Mouse (Mus musculus): ENCODE results near the gene Tmem200b. TPM values are rescaled to one million over a fixed set of nuclear protein-coding genes. Genes with fewer than 3 reads are reported as not detected.

Gene Tmem200b
- polyA plus RNA-seq, 1 experiment = 26.3 TPM

DNA sequence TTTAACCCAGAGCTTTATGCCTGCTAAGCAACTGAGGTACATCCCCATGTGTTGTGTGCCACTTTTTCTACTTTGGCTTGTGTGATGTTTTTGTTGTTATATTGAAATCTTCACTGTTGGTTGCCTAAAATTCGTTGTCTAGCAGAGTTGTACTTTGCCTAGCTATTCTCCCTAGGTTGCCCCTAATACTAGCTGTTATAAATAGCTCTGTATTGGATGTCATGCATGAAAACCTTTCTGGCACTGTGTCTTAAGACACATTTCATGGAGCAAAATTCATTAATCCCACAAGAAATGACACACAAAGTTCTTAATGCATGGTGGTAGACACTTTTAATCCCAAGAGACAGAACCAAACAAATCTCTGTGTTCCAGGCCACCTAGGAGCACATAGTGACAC lies 41.9 kb upstream of the Tmem200b start:
- no peak for DNase-seq
- TF ChIP-seq CTCF (IDR thresholded peaks at IDR 0.05; ENCODE audit: borderline replicate concordance, insufficient read depth, low read depth, low read length) = no peak
- no peak for TF ChIP-seq POLR2A (IDR thresholded peaks at IDR 0.05; ENCODE audit: borderline replicate concordance, insufficient read depth, low read length)
- Histone ChIP-seq H3K27me3 (ENCODE audit: control insufficient read depth, insufficient read depth, low read length) (no peaks in the 10 kb centered on the region), H3K4me1 (ENCODE audit: control insufficient read depth, insufficient read depth, low read length) (peaks cover 11% of the 10 kb centered on the region), H3K27ac (ENCODE audit: insufficient read depth, low read length) (no peak overlapping the region), H3K4me3 (replicated peaks; ENCODE audit: insufficient read depth, low read depth, low read length) (no peak overlapping the region)
- WGBS = 2% methylated on average over 1 of the region's 1 CpGs

GRCm38 (mm10) chr4:131881306-131881705 lies 40.3 kb upstream of the Tmem200b start:
- H3K27ac ChIP-seq (ENCODE audit: insufficient read depth, low read length) = no peak overlapping the region
- 53% methylated on average over 7 of the region's 7 CpGs for WGBS
- H3K27me3 ChIP-seq (ENCODE audit: control insufficient read depth, insufficient read depth, low read length) = no peaks in the 10 kb centered on the region
- peaks cover 16% of the 10 kb centered on the region for H3K4me1 ChIP-seq (ENCODE audit: control insufficient read depth, insufficient read depth, low read length)
- TF ChIP-seq POLR2A (IDR thresholded peaks at IDR 0.05; ENCODE audit: borderline replicate concordance, insufficient read depth, low read length) (no peak), CTCF (IDR thresholded peaks at IDR 0.05; ENCODE audit: borderline replicate concordance, insufficient read depth, low read depth, low read length) (no peak)
- no peak for DNase-seq
- no peak overlapping the region for H3K4me3 ChIP-seq (replicated peaks; ENCODE audit: insufficient read depth, low read depth, low read length)

- 40% methylated on average over 6 of the region's 6 CpGs for WGBS
- no peaks in the 10 kb centered on the region for H3K27me3 ChIP-seq (ENCODE audit: control insufficient read depth, insufficient read depth, low read length)
- no peak overlapping the region for H3K27ac ChIP-seq (ENCODE audit: insufficient read depth, low read length)
- H3K4me3 ChIP-seq (replicated peaks; ENCODE audit: insufficient read depth, low read depth, low read length) = no peak overlapping the region
- DNase-seq = no peak
- TF ChIP-seq CTCF (IDR thresholded peaks at IDR 0.05; ENCODE audit: borderline replicate concordance, insufficient read depth, low read depth, low read length) (no peak), POLR2A (IDR thresholded peaks at IDR 0.05; ENCODE audit: borderline replicate concordance, insufficient read depth, low read length) (no peak)
- H3K4me1 ChIP-seq (ENCODE audit: control insufficient read depth, insufficient read depth, low read length) = peaks cover 16% of the 10 kb centered on the region
These were observed 38.0 kb upstream of the Tmem200b start for GRCm38 (mm10) chr4:131883571-131883970.

DNA sequence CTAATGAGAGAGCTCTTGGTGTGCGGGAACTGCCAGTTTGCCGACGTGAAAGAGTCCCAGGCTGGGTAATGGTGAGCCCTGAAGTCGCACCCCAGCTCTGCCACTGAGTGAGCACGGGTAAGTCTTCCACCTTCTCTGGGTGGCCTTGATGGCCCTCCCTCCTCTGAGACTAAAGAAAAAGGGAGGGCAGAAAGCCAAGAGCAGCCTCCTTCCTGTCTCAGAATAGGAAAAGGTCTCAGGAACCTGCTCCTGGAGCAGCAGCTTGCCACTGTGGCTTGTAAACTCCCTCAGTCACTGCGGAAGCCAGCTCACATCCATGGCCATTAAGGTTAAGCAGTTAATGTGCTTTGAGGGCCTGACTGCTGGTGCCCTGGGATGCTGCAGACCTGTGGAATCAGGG lies 36.2 kb upstream of the Tmem200b start:
- H3K4me3 ChIP-seq (replicated peaks; ENCODE audit: insufficient read depth, low read depth, low read length) = no peak overlapping the region
- H3K27me3 ChIP-seq (ENCODE audit: control insufficient read depth, insufficient read depth, low read length) = no peaks in the 10 kb centered on the region
- TF ChIP-seq POLR2A (IDR thresholded peaks at IDR 0.05; ENCODE audit: borderline replicate concordance, insufficient read depth, low read length) (no peak), CTCF (IDR thresholded peaks at IDR 0.05; ENCODE audit: borderline replicate concordance, insufficient read depth, low read depth, low read length) (no peak)
- peaks cover 19% of the 10 kb centered on the region for H3K4me1 ChIP-seq (ENCODE audit: control insufficient read depth, insufficient read depth, low read length)
- H3K27ac ChIP-seq (ENCODE audit: insufficient read depth, low read length) = no peak overlapping the region
- DNase-seq = no peak
- WGBS = 64% methylated on average over 6 of the region's 6 CpGs

GRCm38 (mm10) chr4:131888564-131888963 lies 33.0 kb upstream of the Tmem200b start:
- peaks cover 15% of the 10 kb centered on the region for H3K4me1 ChIP-seq (ENCODE audit: control insufficient read depth, insufficient read depth, low read length)
- 70% methylated on average over 1 of the region's 1 CpGs for WGBS
- TF ChIP-seq CTCF (IDR thresholded peaks at IDR 0.05; ENCODE audit: borderline replicate concordance, insufficient read depth, low read depth, low read length) = no peak
- no peak for TF ChIP-seq POLR2A (IDR thresholded peaks at IDR 0.05; ENCODE audit: borderline replicate concordance, insufficient read depth, low read length)
- no peak overlapping the region for H3K4me3 ChIP-seq (replicated peaks; ENCODE audit: insufficient read depth, low read depth, low read length)
- no peak overlapping the region for H3K27ac ChIP-seq (ENCODE audit: insufficient read depth, low read length)
- no peaks in the 10 kb centered on the region for H3K27me3 ChIP-seq (ENCODE audit: control insufficient read depth, insufficient read depth, low read length)
- DNase-seq = no peak

DNA sequence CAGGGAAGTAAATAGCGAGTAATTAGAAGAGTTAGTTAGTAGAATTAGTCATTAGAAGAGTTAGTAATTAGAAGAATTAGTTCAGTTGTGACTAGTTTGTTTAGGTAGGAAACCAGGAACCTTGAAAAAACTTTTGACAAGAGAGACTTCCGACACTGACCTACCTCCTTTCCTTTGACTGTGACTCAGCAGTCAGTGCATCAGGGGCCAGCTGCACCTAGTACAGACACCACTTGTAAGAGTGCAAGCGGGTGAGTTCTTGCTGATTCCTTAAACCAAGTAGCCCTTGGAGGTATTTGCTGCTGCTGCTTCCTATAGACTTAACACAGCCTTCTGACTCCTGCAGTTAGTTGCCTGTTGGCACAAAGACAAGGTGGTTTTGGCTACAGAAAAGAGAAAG lies 30.9 kb upstream of the Tmem200b start:
- WGBS = 80% methylated on average over 3 of the region's 3 CpGs
- Histone ChIP-seq H3K4me1 (ENCODE audit: control insufficient read depth, insufficient read depth, low read length) (peaks cover 10% of the 10 kb centered on the region), H3K27ac (ENCODE audit: insufficient read depth, low read length) (no peak overlapping the region), H3K4me3 (replicated peaks; ENCODE audit: insufficient read depth, low read depth, low read length) (no peak overlapping the region), H3K27me3 (ENCODE audit: control insufficient read depth, insufficient read depth, low read length) (no peaks in the 10 kb centered on the region)
- no peak for DNase-seq
- TF ChIP-seq POLR2A (IDR thresholded peaks at IDR 0.05; ENCODE audit: borderline replicate concordance, insufficient read depth, low read length) = no peak
- no peak for TF ChIP-seq CTCF (IDR thresholded peaks at IDR 0.05; ENCODE audit: borderline replicate concordance, insufficient read depth, low read depth, low read length)

DNA sequence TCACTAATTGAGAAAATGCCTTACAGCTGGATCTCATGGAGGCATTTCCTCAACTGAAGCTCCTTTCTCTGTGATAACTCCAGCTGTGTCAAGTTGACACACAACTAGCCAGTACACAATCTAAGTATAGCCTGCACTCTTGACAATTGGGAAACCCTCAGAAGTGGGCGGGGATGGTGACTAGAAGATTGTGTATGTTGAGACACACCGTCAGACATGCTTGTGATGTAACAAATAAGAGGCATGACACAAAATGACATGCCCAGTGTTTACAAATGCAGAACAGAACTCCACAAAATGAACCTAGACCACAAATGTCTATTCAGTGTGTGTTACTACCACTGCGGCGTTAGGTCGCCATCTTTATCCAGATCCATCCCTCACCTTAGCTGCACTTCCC lies 24.5 kb upstream of the Tmem200b start:
- DNase-seq = no peak
- Histone ChIP-seq H3K4me1 (ENCODE audit: control insufficient read depth, insufficient read depth, low read length) (peaks cover 7% of the 10 kb centered on the region; the same call in 1 of the 2 replicates), H3K4me3 (replicated peaks; ENCODE audit: insufficient read depth, low read depth, low read length) (no peak overlapping the region), H3K27me3 (ENCODE audit: control insufficient read depth, insufficient read depth, low read length) (no peaks in the 10 kb centered on the region), H3K27ac (ENCODE audit: insufficient read depth, low read length) (no peak overlapping the region)
- no peak for TF ChIP-seq CTCF (IDR thresholded peaks at IDR 0.05; ENCODE audit: borderline replicate concordance, insufficient read depth, low read depth, low read length)
- no peak for TF ChIP-seq POLR2A (IDR thresholded peaks at IDR 0.05; ENCODE audit: borderline replicate concordance, insufficient read depth, low read length)
- 95% methylated on average over 5 of the region's 5 CpGs for WGBS

DNA sequence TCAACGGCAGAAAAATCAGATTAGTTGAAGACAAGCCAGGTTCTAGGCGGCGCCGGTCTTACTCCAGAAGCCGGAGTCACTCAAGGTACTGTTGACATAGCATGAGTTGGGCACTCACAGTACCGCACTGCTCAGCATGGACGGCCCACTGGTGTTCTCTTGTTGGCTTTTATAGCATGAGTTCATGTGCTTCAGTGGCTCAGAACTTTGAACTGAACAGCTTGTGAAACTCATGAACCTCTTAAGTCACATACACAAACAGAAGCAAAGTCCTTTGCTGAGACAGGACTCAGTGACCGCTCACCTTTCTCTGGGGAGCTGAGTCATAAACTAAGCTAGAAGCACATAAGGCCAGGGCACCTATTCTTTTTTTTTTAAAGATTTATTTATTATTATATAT lies 23.8 kb upstream of the Tmem200b start:
- Histone ChIP-seq H3K27me3 (ENCODE audit: control insufficient read depth, insufficient read depth, low read length) (no peaks in the 10 kb centered on the region), H3K4me3 (replicated peaks; ENCODE audit: insufficient read depth, low read depth, low read length) (no peak overlapping the region), H3K27ac (ENCODE audit: insufficient read depth, low read length) (no peak overlapping the region), H3K4me1 (ENCODE audit: control insufficient read depth, insufficient read depth, low read length) (peaks cover 7% of the 10 kb centered on the region; the same call in 1 of the 2 replicates)
- 94% methylated on average over 8 of the region's 8 CpGs for WGBS
- TF ChIP-seq CTCF (IDR thresholded peaks at IDR 0.05; ENCODE audit: borderline replicate concordance, insufficient read depth, low read depth, low read length) (no peak), POLR2A (IDR thresholded peaks at IDR 0.05; ENCODE audit: borderline replicate concordance, insufficient read depth, low read length) (no peak)
- no peak for DNase-seq

Measured in cerebellum, adult 2 months (tissue).